Mouse (Mus musculus): ENCODE data around the gene Cwc27.

GRCm38 (mm10) chr13:104611296-104611695 is 205.6 kb downstream of the Cwc27 start:
- no peak for TF ChIP-seq CEBPB (IDR thresholded peaks at IDR 0.05; ENCODE audit: insufficient read depth, poor library complexity, severe bottlenecking)
- TF ChIP-seq USF1 (IDR thresholded peaks at IDR 0.05; ENCODE audit: low read depth): no peak
- no peak for TF ChIP-seq REST (IDR thresholded peaks at IDR 0.05; ENCODE audit: insufficient read depth, insufficient read length)
- no peak for TF ChIP-seq POLR2A (IDR thresholded peaks at IDR 0.05; ENCODE audit: insufficient read length, low read depth)
- TF ChIP-seq MYOG (IDR thresholded peaks at IDR 0.05; ENCODE audit: control insufficient read depth in 1 of 3, insufficient read depth in 1 of 3, insufficient read length in 2 of 3, low read depth in 2 of 3): no peak
- no peak for TF ChIP-seq TCF12 (IDR thresholded peaks at IDR 0.05; ENCODE audit: insufficient read depth, poor library complexity, severe bottlenecking)
- no peak for TF ChIP-seq E2F4 (IDR thresholded peaks at IDR 0.05; ENCODE audit: insufficient read depth)
- no peak for TF ChIP-seq POLR2AphosphoS2 (IDR thresholded peaks at IDR 0.05; ENCODE audit: insufficient read length, low read depth)
- TF ChIP-seq MAX (IDR thresholded peaks at IDR 0.05; ENCODE audit: low read depth): no peak
- TF ChIP-seq TCF3 (IDR thresholded peaks at IDR 0.05; ENCODE audit: insufficient read length, low read depth): no peak
- no peak for TF ChIP-seq MYOD1 (IDR thresholded peaks at IDR 0.05; ENCODE audit: control insufficient read depth in 1 of 3, insufficient read length in 2 of 3, low read depth in 2 of 3)
- no peak for TF ChIP-seq SRF (IDR thresholded peaks at IDR 0.05; ENCODE audit: control insufficient read depth, insufficient read length, low read depth)
